Mouse (Mus musculus): ENCODE results near the gene Synpo2.
A peak's percentile ranks its signal among the peaks of the same experiment; 100 is the strongest.

The Synpo2 gene

DNA sequence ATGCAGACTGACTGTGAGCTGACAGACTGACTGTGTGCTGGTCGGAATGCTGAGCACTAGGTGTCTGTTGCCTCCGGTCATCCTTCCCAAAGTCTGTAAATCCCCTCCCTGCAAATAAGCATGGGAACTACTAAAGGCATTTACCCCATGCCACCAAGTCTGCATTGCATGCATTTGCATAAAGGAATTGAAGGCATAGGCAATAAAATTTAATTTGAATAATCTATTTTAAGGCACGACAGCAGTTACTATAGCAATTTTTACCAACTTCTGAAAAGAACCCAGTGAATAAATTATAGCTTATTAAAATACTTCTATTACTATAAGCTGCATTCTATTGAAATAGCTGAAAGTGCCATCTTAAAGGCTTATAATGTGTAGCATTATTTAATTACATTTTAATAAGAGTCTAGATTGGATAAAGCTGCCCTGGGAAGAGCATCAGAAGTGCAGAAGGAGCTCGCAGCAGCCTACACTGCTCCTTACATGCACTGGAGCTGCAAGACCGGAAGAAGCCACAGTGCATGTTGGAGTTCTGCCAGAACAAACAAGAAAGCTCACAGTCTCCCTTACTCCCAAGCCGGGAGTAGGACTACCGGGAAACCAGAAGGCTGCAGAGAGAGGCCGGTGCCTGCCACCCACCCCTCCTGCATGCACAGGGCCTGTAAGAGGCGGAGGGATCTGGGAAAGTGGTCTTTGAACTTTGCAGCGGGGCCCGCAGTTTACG, 142.9 kb downstream of the Synpo2 start:
- no peak for DNase-seq (ENCODE audit: low spot score in 2 of 2)

DNA sequence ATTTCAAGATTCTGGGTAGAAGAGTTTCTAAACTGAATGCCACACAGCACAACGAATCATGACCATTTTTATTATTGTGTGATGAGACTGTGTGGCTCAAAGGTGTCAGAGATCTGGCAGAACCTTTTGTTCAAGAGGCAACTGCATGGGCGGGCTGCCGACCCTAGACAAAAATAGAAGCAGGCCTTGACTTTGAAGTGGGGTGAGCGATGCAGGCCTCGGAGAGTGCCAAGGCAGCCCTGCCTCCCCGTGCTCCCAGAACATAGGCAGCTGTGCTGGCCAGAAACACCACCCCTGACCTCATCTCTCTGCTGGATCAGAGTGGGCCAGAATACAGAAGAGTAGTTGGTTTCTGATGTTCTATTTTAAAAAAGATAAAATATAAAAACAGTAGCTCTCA, 143.5 kb downstream of the Synpo2 start:
- DNase-seq (ENCODE audit: low spot score in 2 of 2) = peak in 1 of 2 experiments; percentile 64

DNA sequence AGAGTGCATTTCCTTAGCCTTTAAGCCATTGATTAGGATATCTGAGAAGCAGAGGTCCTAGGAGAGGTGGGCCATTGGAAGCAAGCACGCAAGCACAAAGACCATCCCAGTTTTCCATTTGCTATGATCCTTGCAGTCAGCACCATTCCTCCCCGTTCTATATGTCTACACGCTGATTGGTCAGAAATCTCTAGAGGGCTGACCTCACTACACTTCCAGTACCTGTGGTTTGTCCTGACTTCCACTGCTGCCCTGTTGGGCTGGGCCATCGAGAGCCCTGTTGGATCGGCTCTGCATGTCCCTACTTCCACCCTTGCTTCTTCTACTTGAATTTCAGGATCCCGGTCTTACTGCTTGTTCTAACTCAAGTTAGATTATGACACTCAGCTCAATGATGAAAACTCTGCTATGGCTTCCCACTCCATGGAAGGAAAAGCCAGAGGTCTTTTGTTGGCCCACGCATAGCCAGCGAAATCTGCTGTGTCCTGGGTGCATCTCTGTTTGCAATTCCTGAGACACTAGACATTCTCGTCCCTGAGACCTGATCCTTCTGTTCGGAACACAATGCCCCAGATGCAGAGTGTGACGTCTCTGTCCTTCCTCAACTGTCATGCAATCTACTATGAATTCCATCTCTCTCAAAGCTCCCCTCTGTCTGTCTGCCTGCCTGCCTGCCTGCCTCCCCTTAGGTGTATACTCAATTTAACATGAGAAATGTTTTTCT, 146.5 kb downstream of the Synpo2 start:
- no peak for DNase-seq (ENCODE audit: low spot score in 2 of 2)

DNA sequence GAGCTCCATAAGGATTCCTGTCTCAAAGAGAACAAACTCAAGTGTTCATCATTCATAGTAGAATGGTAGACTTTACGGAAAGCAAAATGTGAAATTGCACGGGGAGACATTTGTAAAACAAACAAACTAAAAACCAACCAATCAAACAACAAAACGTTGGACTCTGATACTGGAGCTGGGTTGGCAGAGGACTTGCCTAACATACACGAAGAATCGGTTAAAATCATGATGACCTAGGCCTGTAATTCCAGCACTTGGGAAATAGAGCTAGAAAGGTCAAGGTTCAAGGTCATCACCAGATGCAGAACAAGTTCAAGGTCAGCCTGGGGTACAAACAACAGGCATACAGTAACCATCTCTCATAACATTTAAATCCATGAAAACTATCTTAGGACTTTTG, 147.7 kb downstream of the Synpo2 start:
- DNase-seq (ENCODE audit: low spot score in 2 of 2) = no peak

- peak in 1 of 2 experiments; percentile 53 for DNase-seq (ENCODE audit: low spot score in 2 of 2)
These were observed 150.0 kb downstream of the Synpo2 start for GRCm38 (mm10) chr3:123085871-123086501.

DNA sequence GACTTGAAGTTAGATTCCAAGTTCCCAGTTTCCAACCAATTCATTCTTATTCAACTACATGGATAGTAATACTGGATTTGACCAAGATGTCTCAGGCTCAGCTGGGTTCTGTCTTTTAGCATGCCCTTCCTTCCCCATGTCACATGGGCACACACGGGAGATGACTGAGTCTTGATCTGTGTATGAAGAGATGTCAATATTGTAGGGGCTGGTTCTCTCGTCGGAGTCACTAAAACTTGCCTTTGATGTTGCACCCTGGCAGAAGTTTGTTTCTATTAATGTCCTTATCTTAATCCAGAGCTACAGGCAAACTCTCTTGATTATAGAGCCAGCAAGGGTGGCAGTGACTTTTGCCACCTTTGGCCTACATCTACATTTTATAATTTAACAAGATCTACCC, 154.3 kb downstream of the Synpo2 start:
- no peak for DNase-seq (ENCODE audit: low spot score in 2 of 2)

DNA sequence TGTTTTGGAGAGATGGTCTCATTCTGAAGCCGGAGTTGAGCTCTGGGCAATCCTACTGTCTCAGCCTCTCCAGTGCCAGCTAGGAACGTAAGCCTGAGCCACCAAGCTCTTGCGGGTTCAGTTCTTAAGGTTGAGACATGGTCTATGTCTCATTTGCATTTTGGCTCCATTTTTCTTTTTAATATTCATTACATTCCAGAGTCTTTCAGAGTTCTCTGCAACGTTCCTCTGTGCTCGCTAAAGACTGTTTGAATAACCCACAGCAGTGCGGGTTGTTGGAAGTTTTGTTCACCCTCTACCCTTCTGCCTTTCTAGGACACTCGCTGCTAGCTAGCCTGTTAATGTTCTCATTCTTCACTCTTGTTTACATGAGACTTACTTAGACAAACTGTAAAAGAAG, 155.0 kb downstream of the Synpo2 start:
- DNase-seq (ENCODE audit: low spot score in 2 of 2) = no peak

DNA sequence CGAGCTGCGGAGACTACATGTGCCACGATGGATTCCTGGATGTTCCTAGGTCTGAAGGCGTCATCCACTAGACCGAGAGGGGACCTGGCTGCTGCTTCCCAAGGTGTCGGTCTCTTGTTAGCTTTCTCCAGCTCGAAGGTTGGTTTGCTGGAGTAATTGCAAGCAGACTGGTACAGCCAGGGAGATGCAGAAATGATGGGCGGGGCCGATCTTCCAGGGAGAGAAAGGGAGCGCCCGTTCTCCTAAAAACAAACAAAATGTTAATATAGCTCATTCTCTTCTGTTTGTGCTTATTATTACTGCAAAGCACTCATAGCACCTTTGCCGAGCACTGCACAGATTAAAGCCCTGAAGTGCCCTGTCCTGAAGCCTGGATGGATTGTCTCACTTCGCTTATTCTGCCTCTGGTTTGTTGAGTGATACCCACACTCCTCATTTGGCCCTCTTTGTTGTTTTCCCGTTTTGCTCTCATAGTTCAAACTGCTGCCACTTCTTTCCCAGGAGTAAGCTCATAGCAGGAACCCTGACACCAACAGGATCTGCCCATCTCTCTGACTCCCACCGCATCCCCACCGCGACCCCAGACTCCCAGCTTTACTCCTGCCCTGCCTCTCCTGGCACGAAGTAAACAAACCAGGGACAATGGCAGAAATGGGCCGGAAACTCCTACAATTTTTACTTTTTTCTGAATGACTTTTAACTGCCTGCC, 155.8 kb downstream of the Synpo2 start:
- DNase-seq (ENCODE audit: low spot score in 2 of 2) = no peak

- no peak for DNase-seq (ENCODE audit: low spot score in 2 of 2)
These were observed 160.2 kb downstream of the Synpo2 start for GRCm38 (mm10) chr3:123075759-123076158.

GRCm38 (mm10) chr3:123075034-123075433, 160.9 kb downstream of the Synpo2 start:
- DNase-seq (ENCODE audit: low spot score in 2 of 2) = no peak

DNA sequence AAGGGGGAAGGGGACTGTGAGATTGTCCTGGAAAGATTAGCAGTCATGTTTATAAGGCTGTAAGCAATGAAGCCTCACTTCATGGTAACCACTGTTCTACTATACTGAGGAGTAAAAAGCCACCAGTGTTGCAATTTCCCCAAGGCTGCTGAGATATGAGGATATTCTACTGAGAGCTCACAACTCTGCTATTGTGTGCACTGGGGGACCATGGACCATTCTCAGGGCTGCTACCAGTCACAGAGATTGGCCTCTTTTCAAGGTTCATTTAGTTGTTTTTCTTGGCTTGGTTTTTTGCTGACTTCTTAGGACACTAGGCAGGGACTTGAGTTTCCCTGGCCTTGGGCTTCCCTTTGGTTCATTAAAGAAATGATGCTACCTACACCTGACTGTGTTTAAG, 162.6 kb downstream of the Synpo2 start:
- no peak for DNase-seq (ENCODE audit: low spot score in 2 of 2)

DNA sequence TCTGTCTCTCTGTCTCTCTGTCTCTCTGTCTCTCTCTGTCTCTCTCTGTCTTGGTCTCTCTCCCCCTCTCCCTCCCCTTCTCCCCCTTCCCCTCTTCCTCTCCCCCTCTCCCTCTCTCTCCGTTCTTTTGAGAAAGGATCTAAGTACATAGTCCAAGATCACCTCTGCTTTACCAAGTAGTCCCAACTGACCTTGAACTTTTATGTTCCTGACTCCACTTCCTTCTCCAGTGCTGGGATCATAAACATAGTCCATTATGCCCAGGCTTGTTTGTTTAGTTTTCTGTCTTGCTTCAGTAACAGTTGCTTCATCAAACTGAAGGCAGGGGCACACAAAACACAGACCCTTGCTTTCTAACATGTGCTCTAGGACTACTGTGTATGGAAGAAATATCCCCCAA, 163.5 kb downstream of the Synpo2 start:
- DNase-seq (ENCODE audit: low spot score in 2 of 2) = no peak

- no peak for DNase-seq (ENCODE audit: low spot score in 2 of 2)
These were observed 165.0 kb downstream of the Synpo2 start for GRCm38 (mm10) chr3:123070996-123071395.

DNA sequence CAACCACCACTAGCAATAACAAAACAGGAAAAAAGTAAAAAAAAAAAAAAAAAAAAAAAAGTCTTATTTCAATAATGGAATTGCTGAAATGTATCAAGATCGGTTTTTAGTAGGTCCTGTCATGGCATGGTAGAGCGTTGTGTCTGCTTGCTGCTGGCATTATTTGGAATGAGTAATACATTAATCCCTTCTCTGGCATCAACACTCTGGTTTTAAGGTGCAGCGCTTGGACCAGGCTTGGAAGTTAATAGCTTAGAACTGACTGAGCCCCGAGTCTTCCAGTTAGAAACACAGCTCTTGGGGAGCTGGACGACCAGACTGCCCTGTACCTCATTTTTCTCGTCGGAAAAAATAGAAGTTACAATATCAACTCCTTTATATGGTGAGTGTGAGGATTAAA, 169.1 kb downstream of the Synpo2 start:
- DNase-seq (ENCODE audit: low spot score in 2 of 2) = no peak

GRCm38 (mm10) chr3:123065466-123065865, 170.5 kb downstream of the Synpo2 start:
- DNase-seq (ENCODE audit: low spot score in 2 of 2) = no peak

DNA sequence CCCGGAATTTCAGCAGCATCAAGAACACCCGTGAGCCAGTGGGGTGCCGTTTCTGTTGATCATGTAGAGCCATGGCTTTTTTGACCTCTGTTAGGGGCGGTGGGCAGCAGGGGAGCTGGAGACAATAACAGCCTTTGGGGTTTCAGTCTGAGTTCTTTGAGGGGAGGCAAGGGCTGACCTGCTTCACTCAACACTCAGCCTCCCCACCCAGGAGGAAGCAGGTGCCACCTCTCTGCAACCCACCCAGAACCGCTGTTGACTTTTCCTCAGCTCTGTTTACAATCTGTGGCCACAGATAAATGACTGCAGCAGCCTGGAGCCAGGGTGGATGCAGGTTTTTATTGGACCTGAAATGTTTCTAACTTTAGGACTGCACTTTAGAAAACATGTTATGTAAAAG, 171.8 kb downstream of the Synpo2 start:
- DNase-seq (ENCODE audit: low spot score in 2 of 2) = peak in 1 of 2 experiments; percentile 34

GRCm38 (mm10) chr3:123061931-123062330, 174.0 kb downstream of the Synpo2 start:
- no peak for DNase-seq (ENCODE audit: low spot score in 2 of 2)

- DNase-seq (ENCODE audit: low spot score in 2 of 2) = no peak
These were observed 177.1 kb downstream of the Synpo2 start for GRCm38 (mm10) chr3:123058832-123059231.

DNA sequence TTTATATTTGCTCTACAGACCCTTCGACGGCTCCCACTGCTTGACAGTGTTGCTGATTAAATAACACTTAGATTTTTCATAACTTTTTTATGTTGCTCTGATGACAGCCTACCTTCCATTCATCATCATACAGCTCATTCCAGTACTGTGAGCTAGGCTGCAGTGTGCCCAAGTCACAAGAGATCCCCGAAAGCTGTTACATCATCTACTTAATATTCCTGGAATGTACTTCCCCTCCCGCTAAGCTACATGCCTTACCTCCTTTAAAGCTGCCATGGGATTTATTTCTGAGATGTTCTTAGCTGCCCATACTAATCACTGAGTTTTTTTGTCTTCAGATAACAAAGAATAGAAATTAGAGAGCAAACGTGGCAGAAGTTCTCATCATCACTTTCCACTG, 181.8 kb downstream of the Synpo2 start:
- DNase-seq (ENCODE audit: low spot score in 2 of 2) = no peak

DNA sequence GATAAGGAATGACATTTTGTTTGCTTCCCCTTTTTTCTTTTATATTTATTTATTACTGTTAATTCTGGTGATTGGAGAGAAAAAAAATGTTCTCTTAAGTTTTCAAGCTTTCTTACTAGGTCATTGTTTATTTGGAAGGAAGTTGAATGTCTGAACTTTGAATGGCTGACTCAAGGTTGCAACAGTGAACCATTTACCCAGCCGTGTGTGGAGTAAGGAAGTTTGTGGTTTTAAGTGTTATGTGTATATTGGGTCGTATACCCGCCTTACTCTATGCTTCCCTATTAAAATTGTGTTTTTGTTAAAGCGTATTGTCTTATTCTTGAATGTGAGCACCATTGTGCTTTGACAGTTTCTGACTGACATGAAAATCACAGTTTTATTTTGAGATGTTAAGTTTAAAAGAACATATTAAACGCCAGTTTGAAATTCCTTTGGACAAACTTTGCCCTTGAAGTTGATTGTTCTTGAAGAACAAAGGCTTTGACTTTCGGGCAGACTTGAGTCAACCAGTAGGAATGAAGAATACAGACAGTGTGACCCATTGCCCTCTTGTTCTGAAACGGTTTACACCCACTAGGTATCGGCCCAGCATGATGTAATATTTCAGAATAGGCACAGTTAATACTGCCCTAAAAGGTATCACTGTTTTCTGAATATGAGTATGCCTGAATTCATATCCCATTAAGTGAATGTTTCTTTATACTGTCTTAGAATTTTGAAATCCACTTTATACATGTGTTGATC, 182.6 kb downstream of the Synpo2 start:
- DNase-seq (ENCODE audit: low spot score in 2 of 2) = no peak

GRCm38 (mm10) chr3:123042308-123042707, 193.6 kb downstream of the Synpo2 start:
- DNase-seq (ENCODE audit: low spot score in 2 of 2) = no peak

- DNase-seq (ENCODE audit: low spot score in 2 of 2) = no peak
These were observed 201.2 kb downstream of the Synpo2 start, which contains the start of gene Myoz2 for GRCm38 (mm10) chr3:123034752-123035151. TSS of gene Myoz2 (minus strand) at chr3:123035015.
